Mouse (Mus musculus): Measurements from ENCODE around the gene Gm8947. TPM values are rescaled to one million over a fixed set of nuclear protein-coding genes. Genes with fewer than 3 reads are reported as not detected.

Gm8947 gene
- total and polyA plus RNA-seq, 2 experiments from 2014 or later = not detected

DNA sequence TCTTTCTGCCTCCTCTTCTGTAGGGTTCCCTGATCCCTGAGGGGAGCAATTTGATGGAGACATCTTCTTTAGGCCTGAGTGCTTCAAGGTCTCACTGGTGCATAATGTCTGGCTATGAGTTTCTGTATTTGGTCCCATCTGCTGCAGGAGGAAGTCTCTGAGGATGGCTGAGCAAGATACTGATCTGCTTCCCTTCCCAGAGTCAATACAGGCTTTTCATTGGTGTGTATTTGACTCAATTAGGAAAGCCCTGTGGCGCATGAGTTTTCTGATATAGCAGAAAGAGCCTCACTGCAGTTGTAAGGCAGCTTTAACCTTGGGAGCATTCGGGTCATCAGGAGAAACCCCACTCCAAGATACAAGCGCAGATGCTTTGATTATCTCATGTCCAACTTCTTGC lies 36.0 kb upstream of the Gm8947 start:
- H3K4me1 ChIP-seq (ENCODE audit: insufficient read depth, low read length) = no peaks in the 10 kb centered on the region
- H3K9me3 ChIP-seq (ENCODE audit: low read length) = no peaks in the 10 kb centered on the region
- H3K36me3 ChIP-seq (ENCODE audit: insufficient read depth, low read length) = no peaks in the 10 kb centered on the region
- DNase-seq (ENCODE audit: low spot score) = no peak
- H3K27ac ChIP-seq = no peak overlapping the region
- H3K9ac ChIP-seq (replicated peaks; ENCODE audit: low read length) = no peak overlapping the region
- ATAC-seq = no peak
- WGBS = 93% methylated on average over 3 of the region's 3 CpGs
- H3K4me3 ChIP-seq (ENCODE audit: low read length) = no peak overlapping the region
- no peaks in the 10 kb centered on the region for H3K27me3 ChIP-seq (ENCODE audit: insufficient read depth, low read length)
- no peak overlapping the region for H3K4me2 ChIP-seq (ENCODE audit: low read depth, low read length)
- no peak for TF ChIP-seq CTCF (IDR thresholded peaks at IDR 0.05; ENCODE audit: low read depth)

DNA sequence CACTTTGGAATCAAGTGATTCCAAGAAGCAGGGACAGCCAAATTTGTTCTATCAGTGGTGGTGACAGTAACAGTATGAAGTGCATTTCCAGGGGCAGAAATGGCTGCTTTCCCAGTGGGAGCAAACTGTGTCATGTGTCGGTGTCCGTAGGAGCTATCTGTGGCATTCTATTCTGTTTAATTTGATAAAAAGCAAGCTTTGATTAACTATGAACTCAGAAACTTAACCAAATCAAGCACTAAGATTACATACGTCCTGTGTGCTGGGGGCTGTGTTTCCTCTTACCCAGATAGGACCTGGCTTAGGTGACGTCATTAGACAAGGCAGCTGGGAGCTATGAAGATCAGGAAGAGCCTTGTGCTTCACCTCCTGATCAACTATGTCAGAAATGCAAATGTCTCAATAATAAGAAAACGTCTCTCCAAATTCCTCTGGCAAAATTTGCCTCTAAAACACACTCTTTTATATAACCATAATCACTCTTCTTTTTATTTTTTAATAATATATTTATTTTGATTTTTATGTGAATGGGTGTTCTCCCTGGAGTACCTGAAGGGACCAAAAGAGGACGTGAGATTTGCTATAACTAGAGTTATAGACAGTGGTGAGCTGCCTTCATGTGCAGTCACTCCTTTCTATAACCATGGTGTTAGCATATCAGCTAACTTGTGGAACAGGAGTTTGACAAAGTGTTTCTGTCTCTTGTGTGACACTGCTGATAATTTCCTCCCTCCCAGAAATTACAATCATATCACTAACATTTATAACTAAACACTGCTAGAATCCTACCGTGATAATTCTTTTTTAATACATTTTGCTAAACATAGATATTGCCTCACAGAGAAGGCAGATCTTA lies 35.2 kb upstream of the Gm8947 start:
- Histone ChIP-seq H3K4me3 (ENCODE audit: low read length) (no peak overlapping the region), H3K9me3 (ENCODE audit: low read length) (no peaks in the 10 kb centered on the region), H3K4me1 (ENCODE audit: insufficient read depth, low read length) (no peaks in the 10 kb centered on the region), H3K4me2 (ENCODE audit: low read depth, low read length) (no peak overlapping the region), H3K36me3 (ENCODE audit: insufficient read depth, low read length) (no peaks in the 10 kb centered on the region), H3K27ac (no peak overlapping the region), H3K27me3 (ENCODE audit: insufficient read depth, low read length) (no peaks in the 10 kb centered on the region), H3K9ac (replicated peaks; ENCODE audit: low read length) (no peak overlapping the region)
- ATAC-seq (no peak), DNase-seq (ENCODE audit: low spot score) (no peak)
- WGBS = 78% methylated on average over 7 of the region's 7 CpGs
- TF ChIP-seq CTCF (IDR thresholded peaks at IDR 0.05; ENCODE audit: low read depth) = no peak

DNA sequence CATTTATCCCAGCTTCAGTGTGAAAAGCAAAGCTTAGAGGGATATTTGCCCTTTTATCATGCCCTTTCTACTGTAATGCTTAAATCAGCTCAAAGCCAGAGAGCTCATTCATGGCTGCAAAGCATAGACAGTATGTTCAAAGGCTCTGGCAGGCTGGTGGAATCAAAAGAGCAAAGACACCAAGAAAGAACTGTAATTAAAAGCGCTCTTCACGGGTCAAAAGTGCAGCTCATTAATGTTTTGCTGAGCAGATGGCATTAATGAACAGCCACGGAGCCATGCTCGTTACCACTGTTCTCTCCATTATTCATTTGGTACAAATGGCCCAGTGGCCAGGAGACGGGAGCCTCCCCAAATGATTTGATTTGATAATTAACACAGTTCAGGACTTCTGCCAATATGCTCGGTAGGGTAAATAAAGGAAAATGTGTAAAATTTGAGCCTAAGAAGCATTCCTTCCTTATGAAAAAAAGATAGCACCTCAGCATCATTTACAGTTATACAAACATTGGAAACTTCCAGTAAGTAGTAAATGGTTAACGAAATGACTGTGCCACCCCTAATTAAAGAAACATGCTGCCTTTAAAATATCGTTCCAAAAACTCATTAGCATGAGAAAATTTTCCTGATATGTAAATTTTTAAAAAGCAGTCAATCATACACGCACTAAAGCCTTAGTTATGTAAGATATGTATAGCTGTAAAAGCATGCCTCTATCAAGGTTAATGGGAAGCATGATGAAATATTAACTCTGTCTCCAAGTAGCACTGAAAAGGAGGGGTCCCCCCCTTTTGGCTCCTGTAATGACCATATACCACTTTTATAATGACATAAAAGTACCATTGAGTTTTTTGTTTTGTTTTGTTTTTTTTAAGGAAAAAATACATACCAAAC lies 34.0 kb upstream of the Gm8947 start:
- no peak overlapping the region for H3K4me2 ChIP-seq (ENCODE audit: low read depth, low read length)
- WGBS = 41% methylated on average over 9 of the region's 9 CpGs
- 0 out of 2 replicates have a peak, but pooled peaks have one; percentile 49 for ATAC-seq
- H3K27me3 ChIP-seq (ENCODE audit: insufficient read depth, low read length) = no peaks in the 10 kb centered on the region
- DNase-seq (ENCODE audit: low spot score) = peak; percentile 38
- no peaks in the 10 kb centered on the region for H3K36me3 ChIP-seq (ENCODE audit: insufficient read depth, low read length)
- H3K4me3 ChIP-seq (ENCODE audit: low read length) = no peak overlapping the region
- no peak overlapping the region for H3K9ac ChIP-seq (replicated peaks; ENCODE audit: low read length)
- H3K4me1 ChIP-seq (ENCODE audit: insufficient read depth, low read length) = no peaks in the 10 kb centered on the region
- H3K27ac ChIP-seq = no peak overlapping the region
- TF ChIP-seq CTCF (IDR thresholded peaks at IDR 0.05; ENCODE audit: low read depth) = no peak
- H3K9me3 ChIP-seq (ENCODE audit: low read length) = no peaks in the 10 kb centered on the region

DNA sequence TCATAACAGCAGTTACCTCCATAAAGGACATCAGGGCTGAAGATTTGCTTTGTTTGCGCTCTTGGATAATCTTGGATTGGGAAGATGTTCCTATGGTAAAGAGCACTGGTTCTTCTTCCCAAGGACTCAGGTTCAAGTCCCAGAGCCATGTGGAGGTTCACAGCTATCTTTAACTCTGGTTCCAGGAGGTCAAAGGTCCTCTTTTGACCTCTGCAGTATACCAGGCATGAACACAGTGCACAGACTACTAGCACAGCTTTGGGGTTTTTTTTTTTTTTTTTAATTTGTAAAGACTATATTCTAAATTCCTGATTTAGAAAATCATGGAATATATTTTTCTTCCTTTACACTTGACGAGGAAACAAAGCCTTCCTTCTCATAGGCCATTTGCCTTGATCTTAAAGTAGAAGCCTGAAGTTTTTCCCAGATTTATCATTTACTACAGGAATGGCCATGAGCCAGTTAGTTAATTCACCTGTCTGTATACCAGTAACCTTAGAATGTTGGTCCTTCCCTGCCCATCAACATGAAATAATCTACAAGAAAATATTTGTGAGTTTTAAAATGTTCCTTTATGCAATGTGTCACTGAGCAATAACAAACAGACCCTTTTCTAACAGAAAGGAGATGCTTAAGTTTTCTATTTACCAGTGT lies 33.2 kb upstream of the Gm8947 start:
- Histone ChIP-seq H3K36me3 (ENCODE audit: insufficient read depth, low read length) (no peaks in the 10 kb centered on the region), H3K4me2 (ENCODE audit: low read depth, low read length) (no peak overlapping the region), H3K27ac (no peak overlapping the region), H3K4me1 (ENCODE audit: insufficient read depth, low read length) (no peaks in the 10 kb centered on the region), H3K9me3 (ENCODE audit: low read length) (no peaks in the 10 kb centered on the region), H3K27me3 (ENCODE audit: insufficient read depth, low read length) (no peaks in the 10 kb centered on the region), H3K9ac (replicated peaks; ENCODE audit: low read length) (no peak overlapping the region), H3K4me3 (ENCODE audit: low read length) (no peak overlapping the region)
- no peak for ATAC-seq
- no peak for DNase-seq (ENCODE audit: low spot score)
- TF ChIP-seq CTCF (IDR thresholded peaks at IDR 0.05; ENCODE audit: low read depth) = no peak
- WGBS = 89% methylated on average over 2 of the region's 2 CpGs

DNA sequence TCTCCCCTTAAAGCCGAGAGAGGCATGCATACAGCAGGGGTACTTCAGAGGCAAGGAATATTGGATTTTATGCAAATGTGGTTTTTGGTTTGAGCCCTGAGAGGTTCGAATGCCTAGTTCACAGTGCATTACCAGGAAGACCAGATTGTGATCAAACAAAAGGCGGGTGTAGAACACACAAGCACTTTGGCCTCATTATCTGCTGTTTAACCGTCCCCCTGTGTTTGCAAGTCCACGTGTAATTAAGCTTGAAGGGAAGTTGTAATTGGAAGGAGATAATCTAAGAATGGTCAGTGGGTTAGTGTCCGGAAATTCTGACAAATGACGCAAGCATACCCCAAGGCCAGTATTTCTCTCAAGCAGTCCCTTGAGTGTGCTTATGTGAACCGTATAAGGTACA lies 26.1 kb upstream of the Gm8947 start:
- no peak for TF ChIP-seq CTCF (IDR thresholded peaks at IDR 0.05; ENCODE audit: low read depth)
- H3K9me3 ChIP-seq (ENCODE audit: low read length) = no peaks in the 10 kb centered on the region
- no peak overlapping the region for H3K27ac ChIP-seq
- no peaks in the 10 kb centered on the region for H3K36me3 ChIP-seq (ENCODE audit: insufficient read depth, low read length)
- 49% methylated on average over 8 of the region's 8 CpGs for WGBS
- H3K4me3 ChIP-seq (ENCODE audit: low read length) = no peak overlapping the region
- no peak for ATAC-seq
- no peak for DNase-seq (ENCODE audit: low spot score)
- no peaks in the 10 kb centered on the region for H3K27me3 ChIP-seq (ENCODE audit: insufficient read depth, low read length)
- no peak overlapping the region for H3K9ac ChIP-seq (replicated peaks; ENCODE audit: low read length)
- no peak overlapping the region for H3K4me2 ChIP-seq (ENCODE audit: low read depth, low read length)
- H3K4me1 ChIP-seq (ENCODE audit: insufficient read depth, low read length) = no peaks in the 10 kb centered on the region

DNA sequence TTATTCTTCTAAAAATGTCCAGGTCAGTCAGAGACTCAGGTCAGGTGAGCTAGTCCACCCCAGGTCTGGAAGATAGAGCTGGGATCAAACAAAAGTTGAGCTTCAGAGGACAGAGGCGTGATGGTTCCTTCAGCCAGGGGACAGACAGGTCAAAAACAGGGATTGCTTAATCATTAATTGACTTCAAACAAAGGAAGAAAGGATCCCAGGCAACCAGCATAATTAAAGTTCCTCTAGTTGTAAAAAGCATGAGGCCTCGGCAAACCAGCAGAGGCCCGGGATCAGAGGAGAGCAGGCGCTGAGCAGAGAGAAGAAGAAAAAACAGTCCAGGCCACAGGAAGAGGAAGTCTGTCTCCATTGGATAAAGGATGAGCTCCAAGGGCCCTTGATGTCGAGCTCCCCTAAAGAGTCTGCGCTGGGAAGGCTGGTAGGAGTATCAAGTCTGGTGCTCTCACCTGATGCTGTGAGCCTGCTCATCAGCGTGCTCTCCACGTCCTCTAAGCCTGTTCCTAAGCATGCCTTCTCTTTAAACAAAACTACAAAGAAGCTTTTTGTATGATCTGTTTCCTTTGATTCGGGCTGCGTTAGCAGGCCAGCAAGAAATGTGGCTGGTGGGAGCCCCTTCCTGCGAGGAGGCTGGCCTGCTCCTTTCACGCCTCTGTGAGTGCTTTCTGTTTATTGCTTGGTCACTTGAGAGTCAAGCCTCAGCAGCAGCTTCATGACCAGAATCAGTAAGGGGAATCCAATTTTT lies 24.7 kb upstream of the Gm8947 start:
- DNase-seq (ENCODE audit: low spot score) (peak; percentile 55), ATAC-seq (peak; percentile 84)
- H3K4me2 ChIP-seq (ENCODE audit: low read depth, low read length) = no peak overlapping the region
- no peak overlapping the region for H3K9ac ChIP-seq (replicated peaks; ENCODE audit: low read length)
- H3K36me3 ChIP-seq (ENCODE audit: insufficient read depth, low read length) = no peaks in the 10 kb centered on the region
- no peaks in the 10 kb centered on the region for H3K27me3 ChIP-seq (ENCODE audit: insufficient read depth, low read length)
- peak overlapping the region; percentile 20; the same call in 1 of the 2 replicates for H3K27ac ChIP-seq
- no peaks in the 10 kb centered on the region for H3K4me1 ChIP-seq (ENCODE audit: insufficient read depth, low read length)
- no peak overlapping the region for H3K4me3 ChIP-seq (ENCODE audit: low read length)
- TF ChIP-seq CTCF (IDR thresholded peaks at IDR 0.05; ENCODE audit: low read depth) = no peak
- no peaks in the 10 kb centered on the region for H3K9me3 ChIP-seq (ENCODE audit: low read length)
- WGBS = 21% methylated on average over 12 of the region's 12 CpGs

All from hindbrain, postnatal 0 days (tissue).